23 mouse cellular contexts compared by ENCODE assay signal in genomic region chr12:8618271-8618670, GRCm38 (mm10). TPM values are rescaled to one million over a fixed set of nuclear protein-coding genes. Genes with fewer than 3 reads are reported as not detected.
"Had no signal": no experiment of that assay in that cellular context is flagged by ENCODE, and none has a peak within 500 bp of the region (broad histone marks: within the 10 kb centered on the region; RNA-seq: fewer than 3 reads in every experiment).

No protein-coding gene starts in this region.

- H3K27ac ChIP-seq: lung, embryonic 15.5 days; macrophage; midbrain, embryonic 12.5 days; neural tube, embryonic 12.5 days; stomach, embryonic 15.5 days; stomach, postnatal 0 days had no signal

- H3K4me3 ChIP-seq: lung, embryonic 15.5 days; megakaryocyte, embryonic 14.5 days; midbrain, embryonic 12.5 days; neural tube, embryonic 12.5 days; stomach, embryonic 15.5 days had no signal

- H3K36me3 ChIP-seq: lung, embryonic 15.5 days; midbrain, embryonic 12.5 days; neural tube, embryonic 12.5 days had no signal

- H3K9me3 ChIP-seq: lung, embryonic 15.5 days; midbrain, embryonic 12.5 days; neural tube, embryonic 12.5 days; stomach, embryonic 15.5 days had no signal

- ATAC-seq: liver, postnatal 0 days; lung, postnatal 0 days; midbrain, embryonic 16.5 days had no signal

- H3K9ac ChIP-seq: liver, postnatal 0 days; lung, embryonic 15.5 days; midbrain, embryonic 12.5 days; neural tube, embryonic 12.5 days; stomach, embryonic 15.5 days had no signal

- H3K27me3 ChIP-seq: lung, embryonic 15.5 days; megakaryocyte, embryonic 14.5 days; midbrain, embryonic 12.5 days; neural tube, embryonic 12.5 days; stomach, embryonic 15.5 days had no signal

- H3K4me1 ChIP-seq: lung, embryonic 15.5 days; megakaryocyte, embryonic 14.5 days; midbrain, embryonic 12.5 days; neural tube, embryonic 12.5 days; stomach, embryonic 15.5 days had no signal

- DNase-seq: liver, postnatal 0 days; lung, adult 2 months; lung, postnatal 14 days; lung, postnatal 36 days; right cerebral cortex, postnatal 14 days; thymus, adult 2 months; thymus, postnatal 25 days; thymus, postnatal 4 days had no signal

- H3K4me2 ChIP-seq: lung, embryonic 15.5 days; midbrain, embryonic 12.5 days; neural tube, embryonic 12.5 days; stomach, embryonic 15.5 days had no signal

RNA-seq across cellular contexts. Expression of gene Slc7a15, which starts 19.4 kb away (rescaled TPM):
- total RNA-seq: megakaryocyte progenitor cell, adult 5-6 weeks; monocyte, adult 5-6 weeks; neutrophil, adult 5-6 weeks had no signal
- polyA plus RNA-seq: lung, adult 2 months; lung, embryonic 15.5 days; lung, postnatal 0 days; macrophage; midbrain, embryonic 12.5 days; midbrain, embryonic 16.5 days; neural tube, embryonic 12.5 days; neural tube, embryonic 14.5 days; spleen, adult 2 months; stomach, postnatal 0 days; urinary bladder, adult 2 months had no signal
